Mouse (Mus musculus) hindbrain, embryonic 15.5 days (tissue): Measurements from ENCODE around the gene Cyb561. TPM values are rescaled to one million over a fixed set of nuclear protein-coding genes. Genes with fewer than 3 reads are reported as not detected.

Experiments used
- ATAC-seq: fragments of 200-750 bp; cut with Nextera tagmentation; 2 replicates; pipeline ENCODE4 v1.8.0; 2017; ENCODE audit warnings: low read depth, moderate number of reproducible peaks, moderate TSS enrichment; ENCODE audit not compliant: low FRiP score
- H3K27ac ChIP-seq: fragments of 300-500 bp; sonication (generic); replicated peaks from 2 replicates; pipeline ENCODE4 v1.5.1; 2015; ENCODE audit warnings: mild to moderate bottlenecking, inconsistent platforms
- H3K27me3 ChIP-seq: fragments of 300-500 bp; sonication (generic); 2 replicates; pipeline ENCODE4 v1.6.1; 2015; ENCODE audit warnings: control low read depth, inconsistent platforms
- H3K36me3 ChIP-seq: fragments of 300-500 bp; sonication (generic); 2 replicates; pipeline ENCODE4 v1.6.1; 2015; ENCODE audit warnings: control low read depth, inconsistent platforms
- H3K4me1 ChIP-seq: fragments of 300-500 bp; sonication (generic); replicated peaks from 2 replicates; pipeline ENCODE4 v1.6.1; 2015; ENCODE audit warnings: control low read depth, inconsistent platforms
- H3K4me2 ChIP-seq: fragments of 300-500 bp; sonication (generic); 2 replicates; pipeline ENCODE4 v1.6.1; 2015; ENCODE audit warnings: moderate library complexity, mild to moderate bottlenecking, inconsistent platforms
- H3K4me3 ChIP-seq: fragments of 300-500 bp; sonication (generic); 2 replicates; pipeline ENCODE4 v1.5.1; 2015; ENCODE audit warnings: mild to moderate bottlenecking, inconsistent platforms
- H3K9ac ChIP-seq: fragments of 300-500 bp; sonication (generic); 2 replicates; pipeline ENCODE4 v1.6.1; 2015; ENCODE audit warnings: inconsistent platforms
- H3K9me3 ChIP-seq: fragments of 300-500 bp; sonication (generic); 2 replicates; pipeline ENCODE4 v1.6.1; 2016; ENCODE audit warnings: control low read depth, inconsistent platforms
- WGBS: fragments of 180-500 bp; shearing (Covaris S2); methylation state at CpG from one replicate; pipeline ENCODE4 v1.1.7; 2015; 5-methylcytosine and 5-hydroxymethylcytosine counted together
- polyA plus RNA-seq: library from polyadenylated mRNA; unstranded; fragments of >200 nt; fragmentation: Nextera tagmentation; extraction: Ambion mirVana; gene quantifications from 2 replicates; pipeline ENCODE4 v1.2.1, GENCODE M21; 2015

Gene Cyb561
- polyA plus RNA-seq, 1 experiment from 2014 or later, result 58.4 TPM

GRCm38 (mm10) chr11:105950519-105950918, 2.6 kb downstream of the Cyb561 start:
- Histone ChIP-seq H3K4me2 (no peak overlapping the region), H3K9me3 (no peaks in the 10 kb centered on the region), H3K27ac (no peak overlapping the region), H3K9ac (no peak overlapping the region), H3K27me3 (no peaks in the 10 kb centered on the region; the same call in 1 of the 2 replicates), H3K4me3 (no peak overlapping the region), H3K36me3 (no peaks in the 10 kb centered on the region), H3K4me1 (no peaks in the 10 kb centered on the region)
- ATAC-seq, result no peak
- WGBS, result 88% methylated on average over 4 of the region's 4 CpGs

GRCm38 (mm10) chr11:105948255-105948654, 4.9 kb downstream of the Cyb561 start:
- H3K27me3 ChIP-seq, result no peaks in the 10 kb centered on the region; the same call in 1 of the 2 replicates
- no peak overlapping the region for H3K9ac ChIP-seq
- no peaks in the 10 kb centered on the region for H3K36me3 ChIP-seq
- ATAC-seq, result no peak
- H3K27ac ChIP-seq, result no peak overlapping the region
- H3K4me3 ChIP-seq, result no peak overlapping the region
- no peak overlapping the region for H3K4me2 ChIP-seq
- H3K4me1 ChIP-seq, result peaks cover 14% of the 10 kb centered on the region
- H3K9me3 ChIP-seq, result no peaks in the 10 kb centered on the region
- 81% methylated on average over 2 of the region's 2 CpGs for WGBS

GRCm38 (mm10) chr11:105946694-105947154, 6.4 kb downstream of the Cyb561 start:
- H3K9ac ChIP-seq, result no peak overlapping the region
- H3K4me2 ChIP-seq, result no peak overlapping the region
- H3K36me3 ChIP-seq, result no peaks in the 10 kb centered on the region
- ATAC-seq, result no peak
- no peak overlapping the region for H3K4me3 ChIP-seq
- peaks cover 20% of the 10 kb centered on the region for H3K4me1 ChIP-seq
- WGBS, result 50% methylated on average over 11 of the region's 11 CpGs
- no peak overlapping the region for H3K27ac ChIP-seq
- H3K9me3 ChIP-seq, result no peaks in the 10 kb centered on the region
- H3K27me3 ChIP-seq, result no peaks in the 10 kb centered on the region; the same call in 1 of the 2 replicates

GRCm38 (mm10) chr11:105944770-105945672, 8.1 kb downstream of the Cyb561 start:
- peak overlapping the region; percentile 88 for H3K4me2 ChIP-seq
- WGBS, result 73% methylated on average over 16 of the region's 16 CpGs
- ATAC-seq, result no peak
- H3K9me3 ChIP-seq, result no peaks in the 10 kb centered on the region
- peaks cover 20% of the 10 kb centered on the region for H3K4me1 ChIP-seq
- H3K27ac ChIP-seq, result 0 out of 2 replicates have a peak overlapping the region, but pooled peaks have one; percentile 57
- peak overlapping the region; percentile 58 for H3K4me3 ChIP-seq
- H3K9ac ChIP-seq, result peak overlapping the region; percentile 53
- H3K27me3 ChIP-seq, result no peaks in the 10 kb centered on the region; the same call in 1 of the 2 replicates
- no peaks in the 10 kb centered on the region for H3K36me3 ChIP-seq

GRCm38 (mm10) chr11:105944126-105944621, 9.0 kb downstream of the Cyb561 start:
- Histone ChIP-seq H3K9ac (peak overlapping the region; percentile 53), H3K27ac (peak overlapping the region; percentile 70), H3K4me1 (peaks cover 20% of the 10 kb centered on the region), H3K36me3 (no peaks in the 10 kb centered on the region), H3K9me3 (no peaks in the 10 kb centered on the region), H3K4me3 (peak overlapping the region; percentile 58), H3K4me2 (peak overlapping the region; percentile 88), H3K27me3 (no peaks in the 10 kb centered on the region; the same call in 1 of the 2 replicates)
- WGBS, result under 1% methylated on average over 59 of the region's 59 CpGs
- ATAC-seq, result peak; percentile 85

- H3K27me3 ChIP-seq, result no peaks in the 10 kb centered on the region; the same call in 1 of the 2 replicates
- H3K4me1 ChIP-seq, result peaks cover 22% of the 10 kb centered on the region
- peak; percentile 60; the same call in 1 of the 2 replicates for ATAC-seq
- peak overlapping the region; percentile 70 for H3K27ac ChIP-seq
- H3K36me3 ChIP-seq, result no peaks in the 10 kb centered on the region
- H3K4me3 ChIP-seq, result peak overlapping the region; percentile 58
- peak overlapping the region; percentile 53 for H3K9ac ChIP-seq
- WGBS, result 6% methylated on average over 47 of the region's 47 CpGs
- peak overlapping the region; percentile 88 for H3K4me2 ChIP-seq
- H3K9me3 ChIP-seq, result no peaks in the 10 kb centered on the region
Observed at GRCm38 (mm10) chr11:105943133-105944102, 9.7 kb downstream of the Cyb561 start.

- H3K4me3 ChIP-seq, result no peak overlapping the region
- H3K9me3 ChIP-seq, result no peaks in the 10 kb centered on the region
- H3K4me1 ChIP-seq, result peaks cover 22% of the 10 kb centered on the region
- WGBS, result 68% methylated on average over 8 of the region's 8 CpGs
- H3K4me2 ChIP-seq, result no peak overlapping the region
- H3K27ac ChIP-seq, result no peak overlapping the region
- no peak for ATAC-seq
- no peak overlapping the region for H3K9ac ChIP-seq
- H3K36me3 ChIP-seq, result no peaks in the 10 kb centered on the region
- H3K27me3 ChIP-seq, result no peaks in the 10 kb centered on the region; the same call in 1 of the 2 replicates
Observed at GRCm38 (mm10) chr11:105941973-105942372, 11.2 kb downstream of the Cyb561 start.

- Histone ChIP-seq H3K9me3 (no peaks in the 10 kb centered on the region), H3K4me3 (no peak overlapping the region), H3K27me3 (no peaks in the 10 kb centered on the region), H3K4me1 (peaks cover 14% of the 10 kb centered on the region), H3K4me2 (no peak overlapping the region), H3K36me3 (no peaks in the 10 kb centered on the region), H3K9ac (no peak overlapping the region), H3K27ac (no peak overlapping the region)
- WGBS, result 34% methylated on average over 9 of the region's 9 CpGs
- no peak for ATAC-seq
Observed at GRCm38 (mm10) chr11:105938771-105939170, 14.4 kb downstream of the Cyb561 start.

GRCm38 (mm10) chr11:105936974-105937373, 16.2 kb downstream of the Cyb561 start:
- peaks cover 3% of the 10 kb centered on the region; the same call in 1 of the 2 replicates for H3K36me3 ChIP-seq
- 0 out of 2 replicates have a peak, but pooled peaks cover 2% of the 10 kb centered on the region for H3K4me1 ChIP-seq
- H3K4me3 ChIP-seq, result no peak overlapping the region
- H3K9me3 ChIP-seq, result no peaks in the 10 kb centered on the region
- H3K4me2 ChIP-seq, result no peak overlapping the region
- no peak for ATAC-seq
- H3K27me3 ChIP-seq, result no peaks in the 10 kb centered on the region
- 97% methylated on average over 3 of the region's 3 CpGs for WGBS
- no peak overlapping the region for H3K27ac ChIP-seq
- H3K9ac ChIP-seq, result no peak overlapping the region

GRCm38 (mm10) chr11:105936200-105936599, 16.9 kb downstream of the Cyb561 start:
- H3K27me3 ChIP-seq, result no peaks in the 10 kb centered on the region
- peaks cover 3% of the 10 kb centered on the region; the same call in 1 of the 2 replicates for H3K36me3 ChIP-seq
- no peak overlapping the region for H3K9ac ChIP-seq
- 86% methylated on average over 6 of the region's 6 CpGs for WGBS
- H3K4me2 ChIP-seq, result no peak overlapping the region
- no peak for ATAC-seq
- H3K4me1 ChIP-seq, result 0 out of 2 replicates have a peak, but pooled peaks cover 2% of the 10 kb centered on the region
- no peaks in the 10 kb centered on the region for H3K9me3 ChIP-seq
- no peak overlapping the region for H3K27ac ChIP-seq
- no peak overlapping the region for H3K4me3 ChIP-seq

GRCm38 (mm10) chr11:105935496-105935895, 17.6 kb downstream of the Cyb561 start:
- H3K4me2 ChIP-seq, result no peak overlapping the region
- H3K27ac ChIP-seq, result no peak overlapping the region
- 0 out of 2 replicates have a peak, but pooled peaks cover 2% of the 10 kb centered on the region for H3K4me1 ChIP-seq
- H3K9me3 ChIP-seq, result no peaks in the 10 kb centered on the region
- peaks cover 3% of the 10 kb centered on the region; the same call in 1 of the 2 replicates for H3K36me3 ChIP-seq
- no peak for ATAC-seq
- no peak overlapping the region for H3K4me3 ChIP-seq
- no peaks in the 10 kb centered on the region for H3K27me3 ChIP-seq
- H3K9ac ChIP-seq, result no peak overlapping the region
- WGBS, result 86% methylated on average over 8 of the region's 8 CpGs
